Mouse (Mus musculus) midbrain, embryonic 16.5 days (tissue): ENCODE data around the gene Rit1. TPM values are rescaled to one million over a fixed set of nuclear protein-coding genes. Genes with fewer than 3 reads are reported as not detected.
A peak's percentile ranks its signal among the peaks of the same experiment; 100 is the strongest.
"Not testable (repeated sequence)": the region's sequence is repeated elsewhere in the genome, so short reads cannot be mapped to it uniquely, and the experiment has no call there.

Source experiments
- ATAC-seq: fragments of 200-750 bp; cut with Nextera tagmentation; 2 replicates; pipeline ENCODE4 v1.8.0; 2017; ENCODE audit warnings: moderate TSS enrichment
- H3K27ac ChIP-seq: fragments of 300-500 bp; sonication (generic); 2 replicates; pipeline ENCODE4 v1.5.1; 2014; ENCODE audit warnings: mild to moderate bottlenecking, low read length, mixed read lengths
- H3K27me3 ChIP-seq: fragments of 300-500 bp; sonication (generic); 2 replicates; pipeline ENCODE4 v1.6.1; 2014; ENCODE audit warnings: low read depth, low read length, mixed read lengths; ENCODE audit not compliant: control insufficient read depth, insufficient read depth
- H3K36me3 ChIP-seq: fragments of 300-500 bp; sonication (generic); 2 replicates; pipeline ENCODE4 v1.6.1; 2014; ENCODE audit warnings: mild to moderate bottlenecking, low read length, moderate library complexity, mixed read lengths; ENCODE audit not compliant: control insufficient read depth, insufficient read depth
- H3K4me1 ChIP-seq: fragments of 300-500 bp; sonication (generic); 2 replicates; pipeline ENCODE4 v1.6.1; 2014; ENCODE audit warnings: mild to moderate bottlenecking, low read length, mixed read lengths; ENCODE audit not compliant: control insufficient read depth, insufficient read depth
- H3K4me2 ChIP-seq: fragments of 300-500 bp; sonication (generic); 2 replicates; pipeline ENCODE4 v1.6.1; 2014; ENCODE audit warnings: mild to moderate bottlenecking, low read length, mixed read lengths
- H3K4me3 ChIP-seq: fragments of 300-500 bp; sonication (generic); 2 replicates; pipeline ENCODE4 v1.5.1; 2014; ENCODE audit warnings: low read depth, mild to moderate bottlenecking, low read length, moderate library complexity, mixed read lengths
- H3K9ac ChIP-seq: fragments of 300-500 bp; sonication (generic); 2 replicates; pipeline ENCODE4 v1.6.1; 2014; ENCODE audit warnings: low read depth, low read length, mixed read lengths
- H3K9me3 ChIP-seq: fragments of 300-500 bp; sonication (generic); replicated peaks from 2 replicates; pipeline ENCODE4 v1.6.1; 2014; ENCODE audit warnings: mild to moderate bottlenecking, low read length, mixed read lengths; ENCODE audit not compliant: control insufficient read depth, poor library complexity, severe bottlenecking
- WGBS: fragments of 180-500 bp; shearing (Covaris S2); extraction: QIAGEN DNeasy Blood & Tissue Kit; methylation state at CpG from one replicate; pipeline ENCODE4 v1.1.7; 2014; 5-methylcytosine and 5-hydroxymethylcytosine counted together
- polyA plus RNA-seq: library from polyadenylated mRNA; unstranded; fragments of >200 nt; fragmentation: Nextera tagmentation; extraction: Ambion mirVana; gene quantifications from 2 replicates; pipeline ENCODE4 v1.2.1, GENCODE M21; 2015

Rit1 gene
- polyA plus RNA-seq, 1 experiment from 2014 or later: 65.6 TPM

GRCm38 (mm10) chr3:88754283-88754682, 37.6 kb downstream of the Rit1 start:
- WGBS: 82% methylated on average over 4 of the region's 4 CpGs

GRCm38 (mm10) chr3:88755541-88755940, 38.9 kb downstream of the Rit1 start:
- no peak for ATAC-seq
- H3K36me3 ChIP-seq: peaks cover 32% of the 10 kb centered on the region
- H3K4me3 ChIP-seq: no peak overlapping the region
- H3K27me3 ChIP-seq: no peaks in the 10 kb centered on the region
- H3K4me2 ChIP-seq: no peak overlapping the region
- 79% methylated on average over 3 of the region's 3 CpGs for WGBS
- no peak overlapping the region for H3K9ac ChIP-seq
- peak overlapping the region; percentile 79; the same call in 1 of the 2 replicates for H3K27ac ChIP-seq
- H3K4me1 ChIP-seq: peaks cover 30% of the 10 kb centered on the region
- no peaks in the 10 kb centered on the region for H3K9me3 ChIP-seq

More at GRCm38 (mm10) chr3:88754283-88754682, 37.6 kb downstream of the Rit1 start:
- Histone ChIP-seq H3K4me3 (no peak overlapping the region), H3K27me3 (no peaks in the 10 kb centered on the region), H3K4me1 (peaks cover 30% of the 10 kb centered on the region), H3K27ac (no peak overlapping the region), H3K4me2 (no peak overlapping the region), H3K9ac (no peak overlapping the region), H3K9me3 (no peaks in the 10 kb centered on the region), H3K36me3 (peaks cover 31% of the 10 kb centered on the region)
- no peak for ATAC-seq

GRCm38 (mm10) chr3:88756276-88756675, 39.6 kb downstream of the Rit1 start:
- WGBS: 55% methylated on average over 4 of the region's 4 CpGs
- Histone ChIP-seq H3K4me1 (peaks cover 30% of the 10 kb centered on the region), H3K9ac (0 out of 2 replicates have a peak overlapping the region, but pooled peaks have one; percentile 25), H3K27me3 (no peaks in the 10 kb centered on the region), H3K4me3 (no peak overlapping the region), H3K27ac (peak overlapping the region; percentile 79), H3K36me3 (peaks cover 28% of the 10 kb centered on the region), H3K9me3 (no peaks in the 10 kb centered on the region), H3K4me2 (no peak overlapping the region)
- ATAC-seq: no peak

- no peaks in the 10 kb centered on the region for H3K27me3 ChIP-seq
- H3K9ac ChIP-seq: peak overlapping the region; percentile 12; the same call in 1 of the 2 replicates
Measured at GRCm38 (mm10) chr3:88758045-88758500, 41.4 kb downstream of the Rit1 start.

GRCm38 (mm10) chr3:88761619-88762018, 45.0 kb downstream of the Rit1 start:
- no peak for ATAC-seq
- WGBS: 96% methylated on average over 19 of the region's 19 CpGs
- Histone ChIP-seq H3K27me3 (no peaks in the 10 kb centered on the region), H3K4me1 (peaks cover 25% of the 10 kb centered on the region), H3K4me3 (no peak overlapping the region), H3K27ac (no peak overlapping the region), H3K4me2 (no peak overlapping the region), H3K36me3 (peaks cover 17% of the 10 kb centered on the region), H3K9me3 (no peaks in the 10 kb centered on the region), H3K9ac (no peak overlapping the region)

More at GRCm38 (mm10) chr3:88758045-88758500, 41.4 kb downstream of the Rit1 start:
- 0% methylated on average over 5 of the region's 5 CpGs for WGBS
- H3K4me1 ChIP-seq: peaks cover 36% of the 10 kb centered on the region
- peaks cover 30% of the 10 kb centered on the region for H3K36me3 ChIP-seq
- peak; percentile 87 for ATAC-seq
- H3K9me3 ChIP-seq: no peaks in the 10 kb centered on the region
- H3K4me3 ChIP-seq: no peak overlapping the region
- no peak overlapping the region; the same call in 1 of the 2 replicates for H3K4me2 ChIP-seq
- peak overlapping the region; percentile 79 for H3K27ac ChIP-seq

GRCm38 (mm10) chr3:88762401-88762831, 45.8 kb downstream of the Rit1 start:
- no peak for ATAC-seq
- Histone ChIP-seq H3K27ac (peak overlapping the region; percentile 18; the same call in 1 of the 2 replicates), H3K36me3 (peaks cover 15% of the 10 kb centered on the region), H3K4me2 (no peak overlapping the region), H3K4me1 (peaks cover 19% of the 10 kb centered on the region), H3K9me3 (no peaks in the 10 kb centered on the region), H3K27me3 (no peaks in the 10 kb centered on the region), H3K9ac (no peak overlapping the region), H3K4me3 (no peak overlapping the region)
- 31% methylated on average over 6 of the region's 6 CpGs for WGBS

- not testable (repeated sequence) for H3K4me1 ChIP-seq, H3K27me3 ChIP-seq, H3K9me3 ChIP-seq, H3K36me3 ChIP-seq
- H3K4me2 ChIP-seq: peak overlapping the region; percentile 45
- peak overlapping the region; percentile 69 for H3K9ac ChIP-seq
- peak overlapping the region; percentile 53 for H3K4me3 ChIP-seq
- peak; percentile 73 for ATAC-seq
- WGBS: under 1% methylated on average over 16 of the region's 28 CpGs
- H3K27ac ChIP-seq: peak overlapping the region; percentile 91
Measured at GRCm38 (mm10) chr3:88771189-88771940, 54.7 kb downstream of the Rit1 start.

- not testable (repeated sequence) for H3K9me3 ChIP-seq, H3K36me3 ChIP-seq, H3K4me1 ChIP-seq, H3K27me3 ChIP-seq
- WGBS: 0% methylated on average over 3 of the region's 6 CpGs
- Histone ChIP-seq H3K9ac (peak overlapping the region; percentile 69), H3K4me2 (peak overlapping the region; percentile 45), H3K27ac (peak overlapping the region; percentile 91), H3K4me3 (peak overlapping the region; percentile 53)
- ATAC-seq: peak; percentile 50; the same call in 1 of the 2 replicates
Measured at GRCm38 (mm10) chr3:88771941-88772280, 55.3 kb downstream of the Rit1 start.

- not testable (repeated sequence) for H3K36me3 ChIP-seq, H3K9me3 ChIP-seq, H3K27me3 ChIP-seq, H3K4me1 ChIP-seq
- ATAC-seq: peak; percentile 87
- Histone ChIP-seq H3K4me3 (peak overlapping the region; percentile 53), H3K9ac (0 out of 2 replicates have a peak overlapping the region, but pooled peaks have one; percentile 43), H3K27ac (peak overlapping the region; percentile 46; the same call in 1 of the 2 replicates), H3K4me2 (peak overlapping the region; percentile 42)
- 0% methylated on average over 17 of the region's 19 CpGs for WGBS
Measured at GRCm38 (mm10) chr3:88772399-88772798, 55.8 kb downstream of the Rit1 start.
